Mouse (Mus musculus): Measurements from ENCODE around the gene Rnf187.

The Rnf187 gene

DNA sequence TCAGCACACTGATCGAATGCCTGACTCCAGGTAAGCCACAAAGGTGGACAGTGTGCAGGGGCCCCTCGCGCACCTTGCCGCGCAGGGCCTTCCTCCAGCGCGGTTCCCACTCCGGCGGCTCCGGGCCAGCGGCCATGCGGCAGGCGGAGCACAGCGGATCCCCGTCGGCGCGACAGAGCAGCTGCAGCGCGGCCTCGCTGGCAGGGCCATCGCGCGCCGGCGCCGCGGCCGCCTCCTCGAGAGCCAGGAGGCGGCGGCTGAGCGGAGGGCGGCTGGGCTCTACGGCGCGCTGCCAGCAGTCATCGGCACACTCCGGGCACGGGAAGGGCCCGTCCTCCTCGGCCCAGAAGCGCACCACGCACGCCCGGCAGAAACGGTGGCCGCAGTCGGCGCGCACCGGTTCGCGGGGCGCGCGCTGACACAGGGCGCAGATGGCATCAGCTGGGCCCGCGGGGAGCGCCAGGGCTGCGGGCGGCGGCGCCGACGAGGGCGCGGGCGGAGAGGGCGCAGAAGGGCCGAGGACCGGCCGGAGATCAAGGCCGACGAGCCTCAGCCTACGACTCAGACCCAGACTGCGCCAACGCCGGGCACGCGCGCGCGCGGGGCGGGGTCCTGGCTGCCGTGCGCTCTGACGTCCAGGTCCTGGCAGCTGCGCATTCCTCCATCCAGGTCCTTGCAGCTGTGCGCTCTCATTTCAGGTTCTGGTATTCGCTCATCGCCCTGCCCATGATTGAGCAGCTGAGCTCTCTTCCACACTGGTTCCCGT lies at the start of gene Rnf187:
Rnf187 (minus strand) TSS at position 595 of the 766 bp plus-strand sequence.
- peak; percentile 91 for DNase-seq (ENCODE audit: low spot score)

DNA sequence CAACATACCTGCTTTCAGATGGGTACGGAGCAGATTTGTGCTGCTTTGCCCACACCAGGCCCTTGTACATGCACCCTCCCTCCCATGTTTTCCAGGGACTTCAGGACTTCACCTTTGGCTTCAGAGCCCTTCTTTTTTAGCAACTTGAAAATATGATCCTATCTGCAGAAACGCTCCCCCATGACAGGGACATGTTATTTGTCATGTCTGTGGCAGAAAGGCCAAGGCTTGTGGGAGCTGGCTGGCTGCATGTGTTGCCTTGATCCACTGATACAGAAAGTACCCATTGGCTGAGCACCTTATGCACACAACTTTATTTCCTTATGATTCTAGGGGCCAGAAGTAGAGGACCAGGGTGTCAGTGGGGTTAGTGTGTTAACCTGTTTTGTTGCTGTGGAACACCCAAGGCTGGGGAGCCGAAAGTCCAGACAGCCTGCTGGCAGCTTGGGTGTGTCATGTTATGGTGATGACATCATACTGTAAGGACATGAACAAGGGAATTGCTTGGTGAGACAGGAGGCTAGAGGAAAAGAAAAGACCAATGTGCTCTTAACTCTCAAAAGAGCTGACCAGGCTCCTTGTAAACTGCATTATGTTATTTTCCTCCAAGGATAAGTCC lies 46.7 kb upstream of the Rnf187 start:
- DNase-seq (ENCODE audit: low spot score): no peak

DNA sequence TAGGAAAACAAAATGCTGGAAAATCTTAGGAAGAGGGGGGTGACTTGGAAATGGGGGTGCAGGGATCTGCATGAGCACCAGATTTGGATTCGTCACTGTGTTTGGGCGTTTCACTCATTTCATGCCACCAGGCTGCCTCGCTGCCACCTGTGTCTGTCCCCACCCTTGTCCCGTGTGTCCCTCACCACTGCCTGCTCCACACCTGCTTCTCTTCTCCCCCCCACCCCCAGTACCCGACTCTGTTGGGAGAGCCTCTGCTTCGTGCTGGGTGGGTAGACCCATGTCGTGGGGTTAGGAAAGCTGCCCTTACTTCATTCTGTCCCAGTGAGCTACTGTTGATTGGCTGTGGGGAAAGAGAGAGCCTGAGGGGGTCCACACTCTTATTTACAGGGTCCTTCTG lies 45.9 kb upstream of the Rnf187 start:
- DNase-seq (ENCODE audit: low spot score): no peak

DNA sequence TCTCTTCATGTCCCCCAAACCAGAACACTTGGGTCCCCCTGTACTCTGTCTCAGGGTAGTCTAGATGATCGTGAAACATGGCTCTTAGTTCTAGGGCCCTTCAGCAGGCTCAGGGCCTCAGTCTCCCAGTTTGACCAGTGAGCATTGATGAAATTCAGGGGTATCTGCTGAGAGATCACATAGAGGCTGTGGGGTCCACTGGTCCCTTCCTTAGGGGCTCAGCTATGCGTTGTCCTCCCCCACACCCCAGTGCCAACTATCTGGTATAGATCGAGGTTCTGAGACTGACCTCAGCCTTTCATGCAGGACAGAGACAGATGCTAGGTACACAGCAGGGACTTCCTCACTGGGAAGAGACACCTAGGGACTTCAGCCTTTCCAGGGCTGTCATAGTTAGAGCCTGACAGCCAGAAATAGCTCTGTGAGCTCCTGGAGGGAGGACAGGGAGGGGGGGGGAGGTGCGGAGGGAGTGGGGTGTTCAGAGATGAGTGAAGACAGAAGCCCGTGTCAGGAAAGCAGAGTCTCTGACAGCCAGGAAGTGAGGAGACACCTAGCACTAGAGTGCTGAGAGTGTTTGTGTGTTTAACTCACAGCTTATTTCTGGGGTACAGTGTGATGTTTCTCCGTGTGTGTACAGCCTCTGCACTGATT lies 45.1 kb upstream of the Rnf187 start:
- DNase-seq (ENCODE audit: low spot score): no peak

DNA sequence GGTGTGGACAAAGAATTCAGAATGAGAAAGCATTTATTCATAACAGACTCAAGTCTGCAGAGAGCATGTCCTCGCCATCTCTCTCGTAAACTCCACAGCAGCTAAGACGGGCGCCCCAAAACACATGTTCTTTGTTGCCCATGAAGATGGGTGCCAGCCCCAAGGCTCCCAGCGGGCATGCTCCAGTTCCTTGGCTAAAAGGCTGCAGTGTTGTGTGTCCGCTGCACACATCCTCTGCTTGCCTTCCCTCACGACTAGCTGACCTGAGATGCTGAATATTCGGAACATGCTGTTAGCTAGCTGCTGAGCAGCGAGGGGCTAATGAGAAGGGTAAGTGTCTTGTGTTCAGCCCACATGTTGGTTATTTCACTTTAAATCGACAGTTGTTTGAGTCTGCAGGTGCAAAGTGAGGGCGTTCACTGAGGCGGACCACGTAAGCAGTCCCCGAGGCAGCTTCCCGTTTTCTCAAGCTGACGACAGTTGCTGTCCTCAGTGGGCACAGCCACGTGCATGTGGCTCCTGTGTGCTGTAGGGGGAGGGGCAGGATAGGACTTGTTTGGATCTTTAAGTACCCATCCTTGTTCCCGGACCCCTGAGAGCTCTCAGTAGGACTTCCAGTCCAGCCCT lies 43.9 kb upstream of the Rnf187 start:
- DNase-seq (ENCODE audit: low spot score): no peak

DNA sequence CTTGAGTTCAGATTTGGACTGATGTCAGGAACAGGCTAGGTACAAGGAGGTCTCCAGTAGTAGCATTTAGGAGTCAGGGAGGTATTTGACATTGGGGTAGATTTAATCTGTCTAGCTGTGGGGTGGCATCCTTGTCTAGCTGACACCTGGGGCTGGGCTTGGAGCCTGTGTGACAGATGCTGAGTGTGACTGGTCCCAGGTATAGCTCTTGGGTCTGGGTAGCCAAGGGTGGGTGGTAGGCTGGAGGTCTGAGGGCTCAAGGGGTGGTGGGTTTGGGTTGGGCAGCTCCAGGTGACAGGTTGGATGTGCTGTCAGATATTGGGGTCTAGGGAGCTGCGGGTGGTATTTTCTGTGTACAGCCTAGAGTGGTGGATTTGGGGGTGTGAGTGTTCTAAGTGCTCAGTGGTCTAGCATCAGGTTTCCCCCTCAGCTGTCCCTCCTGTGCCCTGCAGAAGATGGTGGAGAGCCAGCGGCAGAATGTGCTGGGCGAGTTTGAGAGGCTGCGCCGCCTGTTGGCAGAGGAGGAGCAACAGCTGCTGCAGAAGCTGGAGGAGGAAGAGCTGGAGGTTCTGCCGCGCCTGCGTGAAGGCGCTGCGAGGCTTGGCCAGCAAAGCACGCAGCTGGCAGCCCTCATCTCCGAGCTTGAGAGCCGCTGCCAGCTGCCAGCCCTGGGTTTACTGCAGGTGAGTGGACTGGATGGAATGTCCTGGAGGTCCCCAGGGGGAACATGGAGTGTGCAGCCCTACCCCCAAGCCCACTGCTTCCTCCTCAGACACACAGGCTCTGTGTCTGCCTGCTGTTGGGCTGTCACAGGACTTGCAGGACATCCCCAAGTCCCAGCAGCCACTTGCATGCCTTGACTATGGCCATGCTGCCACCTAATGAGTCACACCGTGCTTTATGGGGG lies 43.1 kb upstream of the Rnf187 start:
- peak; percentile 47 for DNase-seq (ENCODE audit: low spot score)

DNA sequence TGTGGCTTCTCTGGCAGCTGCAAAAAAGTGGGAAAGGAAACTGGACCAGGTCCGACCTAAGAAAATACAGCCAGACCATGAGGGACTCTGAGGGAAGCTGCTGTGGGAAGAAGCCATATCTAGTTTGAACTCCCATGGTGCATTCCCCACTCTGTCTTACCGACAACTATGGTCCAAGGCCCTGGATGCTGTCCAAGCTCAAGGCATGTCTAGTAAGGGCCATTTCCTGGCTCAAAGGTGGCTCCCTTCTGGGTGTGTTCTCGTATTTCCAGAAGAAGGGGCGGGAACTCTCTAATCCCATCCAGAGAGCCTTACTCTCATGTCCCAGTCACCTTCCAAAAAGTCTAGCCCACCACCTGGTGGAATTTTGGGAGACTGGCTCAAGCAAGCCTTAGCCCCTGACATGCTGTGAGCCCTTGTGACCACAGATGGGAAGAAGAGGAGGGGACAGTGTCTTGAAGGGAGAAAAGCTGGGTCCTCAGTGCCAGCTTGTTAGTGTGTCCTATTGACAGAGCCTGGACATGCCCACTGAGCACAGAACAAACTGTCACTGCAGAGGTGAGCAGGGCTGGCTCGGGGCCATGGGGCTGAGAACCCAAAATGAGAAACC lies 41.8 kb upstream of the Rnf187 start:
- DNase-seq (ENCODE audit: low spot score): no peak

DNA sequence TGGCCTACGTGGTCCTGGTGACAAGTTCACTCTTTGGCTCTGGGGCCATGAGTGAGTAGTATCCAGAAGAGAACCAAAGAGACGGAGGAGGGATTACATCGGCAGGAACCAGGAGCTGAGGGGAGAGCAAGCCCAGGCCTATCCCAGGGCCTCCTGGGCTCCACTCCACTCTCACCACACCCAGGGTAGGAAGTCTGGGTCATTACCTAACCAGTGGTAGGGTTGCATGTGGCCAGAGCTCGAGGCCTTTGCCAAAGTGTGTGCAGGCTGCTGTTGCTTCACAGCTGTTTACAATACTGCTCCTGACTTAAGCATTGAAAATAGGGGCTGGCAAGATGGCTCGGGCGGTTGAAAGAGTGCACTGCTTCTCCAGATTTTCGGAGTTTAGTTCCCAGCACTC lies 40.9 kb upstream of the Rnf187 start:
- DNase-seq (ENCODE audit: low spot score): no peak

DNA sequence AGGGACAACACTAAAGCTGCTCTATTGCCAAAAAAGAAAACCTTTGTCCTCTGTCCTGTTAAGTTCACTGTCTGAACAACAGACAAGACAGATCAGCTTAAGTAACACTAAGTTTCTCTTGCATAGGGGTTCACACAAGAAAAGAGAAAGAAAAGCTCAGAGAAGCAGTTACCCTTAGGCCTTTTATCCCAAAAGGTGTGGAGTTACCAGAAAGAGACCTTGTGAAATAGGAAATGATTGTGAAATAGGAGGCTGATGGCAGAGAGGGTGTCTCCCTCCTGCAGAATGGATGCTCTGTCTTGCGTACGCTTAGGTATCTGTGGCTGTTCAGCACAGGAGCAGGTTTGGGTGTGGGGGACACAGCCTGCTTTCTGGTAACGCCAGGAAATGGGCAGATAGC lies 40.5 kb upstream of the Rnf187 start:
- no peak for DNase-seq (ENCODE audit: low spot score)

DNA sequence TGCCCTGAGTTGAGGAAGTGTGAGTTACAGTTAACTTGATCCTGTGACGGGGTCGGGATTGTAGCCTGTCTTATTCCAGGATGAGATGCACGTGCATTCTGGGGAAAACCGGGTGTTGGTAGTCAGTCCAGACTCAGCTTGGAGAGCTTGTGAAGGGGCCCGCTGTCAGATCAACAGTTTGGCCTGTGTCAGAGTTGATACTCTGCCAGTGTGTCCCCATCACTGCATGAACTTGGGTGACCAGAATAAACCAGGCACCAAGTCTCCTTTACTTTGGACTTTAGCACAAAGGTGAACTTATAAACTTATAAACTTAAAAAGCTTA lies 40.0 kb upstream of the Rnf187 start:
- DNase-seq (ENCODE audit: low spot score): no peak

DNA sequence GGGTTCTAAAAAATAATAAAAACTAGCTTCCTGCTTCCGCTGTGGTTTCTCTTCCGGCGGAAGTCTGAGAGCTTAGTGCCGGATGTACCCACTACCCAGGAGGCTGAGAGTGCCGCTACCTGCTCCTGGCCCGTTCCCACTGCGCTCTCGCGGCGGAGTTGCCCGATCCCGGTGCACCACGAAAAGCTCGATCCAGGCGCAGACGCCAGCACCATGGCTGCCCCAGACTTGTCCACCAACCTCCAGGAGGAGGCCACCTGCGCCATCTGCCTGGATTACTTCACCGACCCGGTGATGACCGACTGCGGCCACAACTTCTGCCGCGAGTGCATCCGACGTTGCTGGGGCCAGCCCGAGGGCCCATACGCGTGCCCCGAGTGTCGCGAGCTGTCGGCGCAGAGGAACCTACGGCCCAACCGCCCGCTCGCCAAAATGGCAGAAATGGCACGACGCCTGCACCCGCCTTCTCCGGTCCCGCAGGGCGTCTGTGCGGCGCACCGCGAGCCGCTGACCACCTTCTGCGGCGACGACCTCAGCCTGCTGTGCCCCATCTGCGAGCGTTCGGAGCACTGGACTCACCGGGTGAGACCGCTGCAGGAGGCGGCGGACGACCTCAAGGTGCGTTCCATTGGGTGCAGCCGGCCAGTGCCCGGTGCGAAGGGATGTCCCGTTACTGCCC lies 39.5 kb upstream of the Rnf187 start, which contains the start of gene Trim11:
Trim11 (plus strand) TSS at position 67 of the 679 bp plus-strand sequence.
- peak; percentile 56 for DNase-seq (ENCODE audit: low spot score)

DNA sequence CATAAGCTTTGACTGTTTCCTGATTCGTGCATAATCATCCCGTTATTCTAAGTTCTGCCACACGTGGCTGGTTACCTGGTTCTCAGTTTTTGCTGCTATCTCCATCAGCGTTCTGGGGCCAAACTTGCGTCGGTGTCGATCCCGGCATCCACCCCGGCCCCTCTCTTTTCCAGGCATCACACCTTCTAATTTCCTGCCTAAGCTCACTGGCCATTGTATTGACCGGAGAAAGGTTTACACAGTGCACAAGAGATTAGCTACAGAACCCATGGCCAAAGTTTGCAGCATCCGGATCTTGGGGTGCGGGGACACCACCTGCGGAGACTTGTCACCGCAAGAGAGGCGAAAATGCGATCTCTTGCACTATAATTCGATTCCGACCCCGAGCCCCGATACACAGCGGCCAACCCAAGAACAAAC lies 38.9 kb upstream of the Rnf187 start:
- no peak for DNase-seq (ENCODE audit: low spot score)

DNA sequence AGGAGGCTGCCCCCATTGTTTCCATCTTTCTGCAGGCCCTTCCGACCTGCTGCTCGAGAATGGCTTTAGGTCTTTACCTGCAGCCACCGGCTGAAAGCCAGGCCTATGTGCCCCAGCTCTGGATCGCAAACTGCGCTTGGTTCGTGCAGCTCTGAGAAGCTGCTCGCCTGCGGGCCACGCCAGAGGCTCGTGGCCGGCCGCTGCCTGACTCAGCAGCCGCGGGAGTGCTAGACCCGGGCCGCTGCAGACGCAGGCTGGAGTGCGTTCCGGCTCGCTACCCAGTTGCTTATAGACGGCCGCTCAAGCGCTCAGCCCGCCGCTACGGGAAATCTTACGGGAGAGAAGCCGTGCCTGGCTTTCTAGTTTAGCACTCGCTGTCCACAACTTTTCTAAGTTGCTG lies 38.4 kb upstream of the Rnf187 start:
- no peak for DNase-seq (ENCODE audit: low spot score)

DNA sequence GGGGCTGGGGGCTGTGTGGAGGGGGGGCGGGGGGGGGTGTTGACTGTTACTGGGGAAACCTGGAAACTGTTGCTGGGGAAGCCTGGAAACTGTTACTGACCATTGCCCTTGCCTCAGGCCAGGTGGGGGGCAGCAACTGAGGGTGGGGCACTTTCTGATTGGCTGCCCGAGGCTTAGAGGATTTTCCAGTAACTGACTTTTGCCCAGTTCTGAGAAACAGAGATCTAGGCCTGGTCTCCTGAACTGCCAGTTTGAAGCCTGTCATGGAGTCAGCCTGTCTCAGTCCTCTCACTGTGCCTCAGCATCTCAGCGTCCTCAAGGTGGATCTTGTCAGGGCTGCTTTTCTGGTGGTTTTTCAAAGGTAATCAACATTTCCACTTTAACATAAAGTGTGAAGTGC lies 35.7 kb upstream of the Rnf187 start:
- no peak for DNase-seq (ENCODE audit: low spot score)

DNA sequence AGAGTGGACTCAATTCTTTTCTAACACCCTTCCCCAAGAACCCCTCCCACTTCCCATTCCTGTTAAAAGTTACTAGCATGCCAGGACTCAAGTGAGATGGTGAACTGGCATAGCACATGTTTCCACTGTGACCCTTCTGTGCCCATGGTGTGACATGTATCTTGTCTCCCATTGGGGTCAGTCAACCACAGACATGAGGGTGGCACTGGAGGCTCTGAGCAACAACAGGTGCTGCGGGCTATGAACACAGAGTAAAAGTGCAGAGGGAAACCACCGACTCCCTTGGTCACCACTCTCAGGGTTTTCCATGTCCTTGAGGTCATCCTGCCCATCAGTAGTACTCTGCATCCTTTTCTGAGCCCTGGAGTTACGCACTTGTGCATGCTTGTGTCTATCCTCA lies 33.1 kb upstream of the Rnf187 start:
- DNase-seq (ENCODE audit: low spot score): no peak

DNA sequence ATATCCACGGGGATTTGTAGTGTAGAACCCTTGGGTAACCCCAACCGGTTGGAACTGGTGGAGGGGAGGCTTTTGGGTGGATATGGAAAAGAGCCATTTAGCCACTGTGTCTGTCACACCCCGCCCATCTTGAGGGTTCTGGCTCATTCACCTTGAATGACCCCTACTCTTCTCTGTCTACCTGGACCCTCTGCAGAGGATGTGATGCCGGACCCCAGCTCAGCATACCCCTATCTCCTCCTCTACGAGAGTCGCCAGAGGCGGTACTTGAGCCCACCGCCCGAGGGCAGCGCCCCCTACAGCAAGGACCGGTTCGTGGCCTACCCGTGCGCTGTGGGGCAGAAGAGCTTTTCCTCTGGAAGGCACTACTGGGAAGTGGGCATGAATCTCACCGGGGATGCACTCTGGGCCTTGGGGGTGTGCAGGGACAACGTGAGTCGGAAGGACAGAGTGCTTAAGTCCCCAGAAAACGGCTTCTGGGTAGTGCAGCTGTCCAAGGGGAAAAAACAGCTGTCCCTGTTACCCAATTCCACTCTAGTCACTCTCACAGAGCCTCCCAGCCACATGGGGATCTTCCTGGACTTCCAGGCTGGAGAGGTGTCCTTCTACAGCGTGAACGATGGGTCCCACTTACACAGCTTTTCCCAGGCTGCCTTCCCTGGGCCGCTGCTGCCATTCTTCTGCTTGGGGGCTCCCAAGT lies 32.3 kb upstream of the Rnf187 start:
- no peak for DNase-seq (ENCODE audit: low spot score)

DNA sequence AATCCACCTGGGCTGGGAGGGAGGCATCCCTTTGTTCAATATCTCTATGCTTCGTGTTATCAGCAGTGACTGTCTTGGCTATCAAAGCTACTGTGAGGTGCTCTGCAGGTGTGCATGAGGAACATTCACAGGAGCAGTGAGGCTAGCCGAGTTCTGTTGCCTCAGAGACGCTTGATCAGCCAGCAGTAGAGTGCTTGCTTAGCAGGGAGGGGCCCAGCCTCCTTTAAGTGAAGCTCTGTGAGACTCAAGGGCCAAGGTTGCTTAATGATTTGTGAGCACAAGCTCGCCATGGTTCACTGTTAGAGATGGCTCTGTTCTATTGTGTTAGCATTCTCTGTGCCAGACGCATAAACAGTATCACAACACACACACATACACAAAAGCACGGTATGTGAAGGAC lies 30.9 kb upstream of the Rnf187 start:
- DNase-seq (ENCODE audit: low spot score): no peak

DNA sequence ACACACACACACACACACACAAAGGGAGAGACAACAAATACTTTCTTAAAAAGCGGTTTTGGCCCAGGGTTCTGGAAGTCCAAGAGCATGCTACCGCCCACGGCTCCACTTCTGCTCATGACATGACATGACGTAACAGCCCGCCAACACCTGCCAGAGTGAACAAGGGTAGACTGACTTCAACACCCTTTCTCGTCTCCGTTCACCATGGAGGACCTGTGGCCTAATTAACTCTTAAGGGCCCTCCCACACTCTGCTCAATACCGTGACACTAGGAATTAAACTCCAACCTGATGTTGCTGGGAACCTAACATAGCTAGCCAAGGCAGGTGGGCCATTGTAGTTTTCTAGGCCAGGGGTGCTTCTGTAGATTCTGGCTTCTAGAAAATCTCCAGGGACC lies 30.3 kb upstream of the Rnf187 start:
- DNase-seq (ENCODE audit: low spot score): no peak

DNA sequence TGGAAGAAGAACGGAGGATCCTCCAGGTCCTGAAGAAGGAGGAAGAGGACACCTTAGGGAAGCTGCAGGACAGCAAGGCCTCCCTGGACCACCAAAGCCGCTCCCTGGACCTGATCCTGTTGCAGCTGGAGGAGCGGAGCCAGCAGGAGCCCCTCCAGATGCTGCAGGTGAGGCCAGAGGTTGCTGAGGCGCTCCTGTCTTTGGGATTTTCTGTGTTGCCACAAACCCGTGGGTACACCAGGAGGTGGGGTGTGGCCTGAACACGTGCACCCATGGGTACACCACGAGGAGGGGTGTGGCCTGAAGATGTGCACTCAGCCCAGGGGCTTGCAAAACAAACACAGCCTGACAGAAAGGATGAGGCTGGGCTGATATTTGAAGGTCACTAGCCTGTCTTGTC lies 29.8 kb upstream of the Rnf187 start:
- no peak for DNase-seq (ENCODE audit: low spot score)

DNA sequence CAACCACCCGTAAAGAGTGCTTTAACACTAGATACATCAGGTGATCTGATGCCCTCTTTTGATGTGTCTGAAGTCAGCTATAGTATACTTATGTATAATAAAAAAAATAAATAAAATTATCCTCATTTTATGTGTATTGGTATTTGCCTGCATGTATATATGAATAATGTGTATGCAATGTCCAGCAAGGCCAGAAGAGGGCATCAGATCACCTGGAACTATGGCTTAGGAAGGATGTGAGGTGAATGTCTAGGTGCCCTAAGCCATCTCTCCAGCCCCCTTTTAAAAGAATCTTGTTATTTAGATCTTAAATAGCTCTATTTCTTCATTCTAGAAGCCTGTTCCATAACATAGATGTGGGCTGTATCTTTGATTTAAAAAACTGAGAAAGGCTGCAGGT lies 28.6 kb upstream of the Rnf187 start:
- no peak for DNase-seq (ENCODE audit: low spot score)

All from ovary, postnatal 36 days (tissue).